Mouse (Mus musculus) embryonic facial prominence, embryonic 13.5 days (tissue): ENCODE measurements around the gene Ccdc17. TPM values are rescaled to one million over a fixed set of nuclear protein-coding genes. Genes with fewer than 3 reads are reported as not detected.

Source experiments
- ATAC-seq: fragments of 200-750 bp; cut with Nextera tagmentation; 2 replicates; pipeline ENCODE4 v1.8.0; 2017; ENCODE audit warnings: low read depth; ENCODE audit not compliant: insufficient number of reproducible peaks, insufficient read depth, low FRiP score, low TSS enrichment
- H3K27ac ChIP-seq: fragments of 300-500 bp; sonication (generic); 2 replicates; pipeline ENCODE4 v1.5.1; 2015; ENCODE audit warnings: moderate library complexity, mild to moderate bottlenecking, inconsistent platforms
- H3K27me3 ChIP-seq: fragments of 300-500 bp; sonication (generic); 2 replicates; pipeline ENCODE4 v1.6.1; 2015; ENCODE audit warnings: mild to moderate bottlenecking, inconsistent platforms
- H3K36me3 ChIP-seq: fragments of 300-500 bp; sonication (generic); 2 replicates; pipeline ENCODE4 v1.6.1; 2015; ENCODE audit warnings: mild to moderate bottlenecking, inconsistent platforms
- H3K4me1 ChIP-seq: fragments of 300-500 bp; sonication (generic); 2 replicates; pipeline ENCODE4 v1.6.1; 2015; ENCODE audit warnings: inconsistent platforms
- H3K4me2 ChIP-seq: fragments of 300-500 bp; sonication (generic); 2 replicates; pipeline ENCODE4 v1.6.1; 2015; ENCODE audit warnings: moderate library complexity, mild to moderate bottlenecking, inconsistent platforms
- H3K4me3 ChIP-seq: fragments of 300-500 bp; sonication (generic); 2 replicates; pipeline ENCODE4 v1.5.1; 2015; ENCODE audit warnings: mild to moderate bottlenecking, inconsistent platforms
- H3K9ac ChIP-seq: fragments of 300-500 bp; sonication (generic); 2 replicates; pipeline ENCODE4 v1.6.1; 2015; ENCODE audit warnings: mild to moderate bottlenecking, inconsistent platforms
- H3K9me3 ChIP-seq: fragments of 300-500 bp; sonication (generic); 2 replicates; pipeline ENCODE4 v1.6.1; 2016; ENCODE audit warnings: inconsistent platforms
- WGBS: fragments of 180-500 bp; shearing (Covaris S2); methylation state at CpG from one replicate; pipeline ENCODE4 v1.1.7; 2015; ENCODE audit warnings: mixed read lengths; 5-methylcytosine and 5-hydroxymethylcytosine counted together
- polyA plus RNA-seq: library from polyadenylated mRNA; unstranded; fragments of >200 nt; fragmentation: Nextera tagmentation; extraction: Ambion mirVana; gene quantifications from 2 replicates; pipeline ENCODE4 v1.2.1, GENCODE M21; 2015

The Ccdc17 gene
- 3.1 and 5.0 TPM in 2 replicates for polyA plus RNA-seq

DNA sequence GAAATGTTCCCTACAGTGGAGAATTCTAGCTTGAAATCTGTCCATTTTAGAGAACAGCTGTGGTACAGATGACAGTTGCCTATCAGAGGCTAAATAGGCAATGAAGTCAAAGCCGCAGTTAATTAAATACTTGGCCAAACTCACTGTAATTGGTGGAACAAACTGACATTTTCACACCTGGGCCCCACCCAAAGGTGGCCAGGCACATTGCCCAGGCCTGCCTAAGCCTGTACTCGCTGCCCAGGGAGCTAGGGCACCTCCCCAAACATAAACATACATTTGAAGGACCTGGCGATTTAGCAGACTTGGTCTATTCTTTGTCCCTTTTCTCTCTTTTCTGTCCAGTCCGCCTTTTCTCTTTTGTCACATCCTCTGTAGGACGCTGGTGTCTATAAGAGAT, at the start of gene Ccdc17:
TSS of gene Ccdc17 (plus strand) at position 276 of the 400 bp plus-strand sequence.
- Histone ChIP-seq H3K4me1 (peaks cover 21% of the 10 kb centered on the region), H3K27ac (peak within 1 kb of the TSS; percentile 52), H3K36me3 (peaks cover 51% of the 10 kb centered on the region), H3K27me3 (no peaks in the 10 kb centered on the region), H3K4me2 (peak within 1 kb of the TSS; percentile 84), H3K9me3 (no peaks in the 10 kb centered on the region), H3K9ac (peak within 1 kb of the TSS; percentile 74), H3K4me3 (peak within 1 kb of the TSS; percentile 61)
- WGBS: 33% methylated on average over 5 of the region's 5 CpGs
- ATAC-seq: no peak

DNA sequence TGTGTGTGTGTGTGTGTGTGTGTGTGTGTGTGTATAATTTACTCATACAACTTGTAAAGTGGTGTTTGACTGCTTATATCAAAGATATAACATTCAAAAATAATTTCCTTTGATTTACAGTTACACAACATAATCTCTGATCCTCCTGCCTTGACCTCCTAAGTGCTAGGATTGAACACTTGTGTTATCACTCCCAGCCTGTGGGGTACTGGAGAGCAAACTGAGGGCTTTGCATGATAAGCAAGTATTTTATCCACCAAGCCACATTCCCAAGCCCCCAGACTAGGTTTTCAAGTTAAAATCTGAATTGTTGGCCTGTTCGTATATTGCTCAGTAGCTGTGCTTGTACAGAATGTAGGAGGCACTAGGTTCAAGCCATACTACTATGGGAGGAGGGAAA, 46.0 kb upstream of the Ccdc17 start:
- no peak overlapping the region for H3K9ac ChIP-seq
- no peak overlapping the region for H3K4me2 ChIP-seq
- 81% methylated on average over 1 of the region's 1 CpGs for WGBS
- ATAC-seq: no peak
- no peaks in the 10 kb centered on the region for H3K27me3 ChIP-seq
- no peaks in the 10 kb centered on the region for H3K9me3 ChIP-seq
- H3K27ac ChIP-seq: no peak overlapping the region
- H3K36me3 ChIP-seq: peaks cover 13% of the 10 kb centered on the region
- no peak overlapping the region for H3K4me3 ChIP-seq
- H3K4me1 ChIP-seq: no peaks in the 10 kb centered on the region

DNA sequence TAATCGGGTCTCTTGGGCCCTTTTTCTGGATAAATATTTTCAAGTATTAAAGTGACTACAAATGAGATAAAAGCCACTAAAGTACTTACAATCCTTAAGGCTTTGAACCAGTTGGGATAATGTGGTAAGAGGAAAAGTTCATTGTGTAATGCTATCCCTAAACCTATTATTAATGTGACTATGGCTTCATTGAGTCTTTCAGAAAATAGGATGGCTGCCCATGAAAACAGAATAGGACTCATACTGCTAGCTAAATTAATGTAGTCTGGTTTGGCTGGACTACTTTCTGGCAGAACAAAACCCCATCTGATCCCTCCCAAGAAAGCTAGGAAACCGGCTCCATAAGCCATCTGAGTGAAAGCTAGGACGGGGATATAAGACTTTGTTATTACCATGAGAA, 43.4 kb upstream of the Ccdc17 start:
- Histone ChIP-seq H3K36me3 (peaks cover 13% of the 10 kb centered on the region), H3K9ac (no peak overlapping the region), H3K9me3 (no peaks in the 10 kb centered on the region), H3K4me2 (no peak overlapping the region), H3K4me3 (no peak overlapping the region), H3K27ac (no peak overlapping the region), H3K4me1 (no peaks in the 10 kb centered on the region), H3K27me3 (no peaks in the 10 kb centered on the region)
- WGBS: 84% methylated on average over 3 of the region's 3 CpGs
- ATAC-seq: no peak

DNA sequence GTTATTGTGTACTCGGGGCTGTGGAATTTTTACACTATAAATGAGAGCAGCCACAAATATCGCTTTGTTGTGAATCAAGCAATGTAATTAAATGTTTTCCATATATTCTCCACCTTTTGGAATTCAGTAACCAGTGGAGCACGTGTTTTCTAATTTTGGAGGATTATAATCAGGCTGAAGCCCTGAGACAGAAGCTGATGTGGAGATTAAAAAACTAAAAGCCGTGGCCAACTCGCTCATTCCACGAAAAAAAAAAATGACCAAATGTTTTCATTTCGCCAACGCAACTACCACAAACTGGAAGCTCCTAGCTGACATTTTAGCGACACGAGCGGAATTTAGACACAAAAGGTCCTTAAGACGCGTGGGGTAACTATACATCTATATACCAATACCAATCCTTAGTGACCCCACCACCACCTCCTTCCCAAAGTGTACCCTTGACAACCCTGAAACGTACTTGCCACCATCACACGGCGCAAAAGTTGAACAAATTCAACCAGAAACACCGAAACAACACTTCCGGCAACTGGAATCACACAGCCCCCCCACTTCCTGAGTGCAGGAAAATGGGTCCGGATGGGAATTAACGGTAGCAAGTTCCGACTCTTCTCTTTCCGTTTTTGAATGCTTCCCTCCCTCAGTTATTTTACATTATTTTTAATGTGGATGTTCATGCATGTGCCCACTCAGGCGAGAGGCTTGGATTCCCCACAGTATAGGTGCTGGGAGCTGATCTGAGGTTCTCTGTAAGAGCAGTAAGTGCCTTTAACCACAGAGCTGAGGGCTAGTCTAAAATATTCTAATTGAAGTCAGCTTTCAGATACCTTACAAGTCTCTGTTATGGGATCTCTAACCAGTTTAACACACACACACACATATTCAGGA, 40.8 kb upstream of the Ccdc17 start, which contains the start of gene Tmem69:
TSS of gene Tmem69 (minus strand) at position 524 of the 888 bp plus-strand sequence.
- H3K4me1 ChIP-seq: 0 out of 2 replicates have a peak, but pooled peaks cover 3% of the 10 kb centered on the region
- no peaks in the 10 kb centered on the region for H3K27me3 ChIP-seq
- 2% methylated on average over 23 of the region's 23 CpGs for WGBS
- peak within 1 kb of the TSS; percentile 81 for H3K4me2 ChIP-seq
- H3K9ac ChIP-seq: peak within 1 kb of the TSS; percentile 94
- peak within 1 kb of the TSS; percentile 93 for H3K27ac ChIP-seq
- peak within 1 kb of the TSS; percentile 91 for H3K4me3 ChIP-seq
- H3K36me3 ChIP-seq: peaks cover 13% of the 10 kb centered on the region
- H3K9me3 ChIP-seq: no peaks in the 10 kb centered on the region
- ATAC-seq: no peak

DNA sequence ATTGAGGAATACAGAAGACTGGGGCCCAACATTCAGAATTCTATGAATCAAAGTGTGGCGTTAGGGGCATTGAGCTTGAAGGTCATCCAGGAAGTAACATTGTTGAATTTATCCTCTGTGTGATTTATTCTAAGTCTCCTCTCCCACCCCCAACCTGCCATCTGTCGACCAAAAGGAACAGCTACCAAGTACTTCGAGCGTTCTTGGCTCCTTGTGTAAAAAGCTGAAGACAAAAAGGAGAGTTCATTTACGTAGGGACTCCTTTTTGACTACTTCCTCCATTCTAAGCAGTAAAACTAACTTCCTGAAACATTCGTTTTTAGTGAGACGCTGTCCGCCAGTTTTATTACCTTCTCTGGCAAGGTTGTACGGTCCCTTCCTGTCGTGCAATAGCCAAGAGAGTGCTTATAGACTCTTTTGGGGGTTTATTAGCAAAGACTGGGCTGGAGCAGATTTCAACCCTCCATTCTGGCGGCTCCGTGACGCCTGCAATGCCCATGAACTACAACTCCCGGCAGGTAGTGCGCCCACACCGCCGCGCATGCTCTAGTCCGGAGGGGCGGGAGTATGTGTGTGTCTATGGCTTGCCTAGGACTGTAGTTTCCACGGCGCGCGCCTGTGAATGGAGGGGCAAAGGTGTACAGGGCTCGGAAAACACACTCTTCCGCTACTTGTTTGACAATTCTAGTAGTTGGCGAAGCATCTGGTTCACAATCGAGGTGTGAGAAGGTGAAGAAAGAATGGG, 39.7 kb upstream of the Ccdc17 start:
- H3K27ac ChIP-seq: peak overlapping the region; percentile 93
- peak; percentile 96 for ATAC-seq
- no peaks in the 10 kb centered on the region for H3K9me3 ChIP-seq
- H3K4me3 ChIP-seq: peak overlapping the region; percentile 91
- H3K36me3 ChIP-seq: peaks cover 13% of the 10 kb centered on the region
- H3K4me2 ChIP-seq: peak overlapping the region; percentile 81
- H3K9ac ChIP-seq: peak overlapping the region; percentile 94
- WGBS: under 1% methylated on average over 28 of the region's 28 CpGs
- no peaks in the 10 kb centered on the region for H3K27me3 ChIP-seq
- 0 out of 2 replicates have a peak, but pooled peaks cover 3% of the 10 kb centered on the region for H3K4me1 ChIP-seq

DNA sequence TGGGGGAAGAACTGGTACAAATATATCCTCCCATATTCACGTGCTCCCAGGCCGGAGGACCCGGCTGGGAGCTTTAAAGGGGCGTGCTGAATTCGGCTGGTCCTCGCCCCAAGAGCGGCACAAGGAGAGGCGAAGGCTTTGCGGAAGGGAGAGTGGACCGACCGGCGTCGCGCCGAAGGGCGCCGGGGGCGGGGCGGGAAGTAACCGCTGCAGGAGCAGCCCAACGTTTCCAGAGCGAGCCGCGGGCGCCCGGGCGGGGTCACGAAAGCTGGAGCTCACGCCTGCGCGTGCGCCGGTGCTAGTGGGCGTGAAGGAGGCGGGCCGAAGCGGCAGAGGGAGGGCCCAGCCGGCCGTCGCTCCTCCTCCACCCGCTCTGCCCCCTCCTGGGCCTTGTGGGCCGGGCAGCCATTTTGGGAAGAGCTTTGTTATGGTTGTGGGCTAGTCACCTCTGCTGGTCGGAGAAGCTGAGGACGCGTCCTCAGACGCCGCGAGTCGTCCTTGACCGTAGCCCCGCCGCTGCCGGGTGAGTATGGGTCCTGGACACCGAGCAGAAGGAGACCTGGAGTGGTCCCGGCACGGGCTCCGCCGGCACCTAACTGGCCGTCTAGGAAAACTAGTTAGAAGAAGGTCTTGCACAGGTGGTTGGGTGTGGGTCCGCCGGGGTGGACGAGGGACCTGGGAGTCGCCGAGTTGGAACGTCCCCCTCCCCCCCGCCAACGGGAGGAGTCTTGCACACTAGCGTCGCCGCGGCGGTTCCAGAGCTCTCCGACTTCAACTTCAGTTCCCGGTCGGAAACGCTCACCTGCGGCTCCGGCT, 38.9 kb upstream of the Ccdc17 start, which contains the start of gene Gpbp1l1:
TSS of gene Gpbp1l1 (plus strand) at position 353 of the 816 bp plus-strand sequence.
- Histone ChIP-seq H3K9me3 (no peaks in the 10 kb centered on the region), H3K36me3 (peaks cover 13% of the 10 kb centered on the region), H3K9ac (peak within 1 kb of the TSS; percentile 94), H3K4me3 (peak within 1 kb of the TSS; percentile 91), H3K27me3 (no peaks in the 10 kb centered on the region), H3K4me1 (0 out of 2 replicates have a peak, but pooled peaks cover 3% of the 10 kb centered on the region), H3K27ac (peak within 1 kb of the TSS; percentile 93), H3K4me2 (peak within 1 kb of the TSS; percentile 81)
- ATAC-seq: peak; percentile 94
- under 1% methylated on average over 78 of the region's 78 CpGs for WGBS

DNA sequence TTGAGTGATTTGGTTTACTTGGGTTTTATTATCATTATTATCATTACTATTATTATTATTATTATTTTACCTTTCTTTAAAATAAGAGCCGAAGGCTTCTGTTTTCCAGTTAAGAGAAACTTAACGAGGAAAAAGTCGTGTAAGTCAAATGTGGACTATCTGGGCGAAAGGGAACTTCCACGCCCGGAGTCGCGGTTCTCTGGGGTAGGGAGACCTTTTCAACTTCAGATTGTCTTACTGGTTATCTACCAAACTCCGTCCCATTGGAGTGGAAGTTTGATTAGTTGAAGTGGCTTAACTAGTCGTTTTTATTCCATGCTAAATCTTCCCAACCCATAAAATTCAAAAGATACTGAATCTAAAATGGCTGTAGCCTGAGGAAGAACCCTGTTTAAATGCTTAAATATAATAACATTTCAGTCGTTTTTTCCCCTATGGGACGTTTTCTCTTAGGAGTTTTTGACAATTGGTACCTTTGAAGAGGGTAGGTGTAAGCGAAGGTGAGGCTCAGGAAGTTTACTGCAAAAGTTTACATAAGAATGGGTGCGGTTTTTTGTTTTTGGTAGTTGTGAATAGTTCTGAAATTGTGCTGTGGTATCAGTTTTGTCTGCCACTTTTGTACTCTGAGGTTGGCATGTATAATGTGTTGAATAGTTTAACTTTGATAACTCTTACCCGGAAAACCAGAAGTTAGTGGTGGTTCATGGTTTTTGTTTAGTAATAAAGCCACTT, 38.1 kb upstream of the Ccdc17 start:
- Histone ChIP-seq H3K9me3 (no peaks in the 10 kb centered on the region), H3K27ac (peak overlapping the region; percentile 93), H3K4me2 (peak overlapping the region; percentile 81), H3K4me1 (0 out of 2 replicates have a peak, but pooled peaks cover 3% of the 10 kb centered on the region), H3K27me3 (no peaks in the 10 kb centered on the region), H3K9ac (peak overlapping the region; percentile 94), H3K4me3 (peak overlapping the region; percentile 91), H3K36me3 (peaks cover 8% of the 10 kb centered on the region)
- 4% methylated on average over 15 of the region's 15 CpGs for WGBS
- ATAC-seq: no peak

DNA sequence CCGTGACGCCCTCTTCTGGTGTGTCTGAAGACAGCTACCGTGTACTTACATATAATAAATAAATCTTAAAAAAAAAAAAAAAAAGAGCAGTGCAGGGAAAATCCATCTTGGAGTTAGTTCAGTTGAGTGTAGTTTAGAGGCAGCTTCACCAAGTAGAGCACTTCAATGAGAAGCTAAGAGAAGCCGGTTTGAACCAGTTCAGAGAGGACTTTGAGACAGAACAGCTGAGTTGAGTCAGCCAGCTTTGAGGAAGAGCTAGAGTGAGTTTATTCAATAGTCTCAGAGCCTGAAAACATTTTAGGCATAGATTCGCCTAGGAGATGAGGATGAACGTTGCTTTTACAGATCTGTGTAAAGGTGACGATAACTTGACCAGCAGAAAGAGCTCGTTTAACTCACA, 661 bp upstream of the Ccdc17 start:
- H3K4me3 ChIP-seq: no peak overlapping the region
- no peak overlapping the region for H3K4me2 ChIP-seq
- peaks cover 51% of the 10 kb centered on the region for H3K36me3 ChIP-seq
- no peak overlapping the region for H3K27ac ChIP-seq
- WGBS: 82% methylated on average over 8 of the region's 8 CpGs
- H3K9me3 ChIP-seq: no peaks in the 10 kb centered on the region
- ATAC-seq: no peak
- H3K4me1 ChIP-seq: peaks cover 21% of the 10 kb centered on the region
- no peaks in the 10 kb centered on the region for H3K27me3 ChIP-seq
- H3K9ac ChIP-seq: no peak overlapping the region

DNA sequence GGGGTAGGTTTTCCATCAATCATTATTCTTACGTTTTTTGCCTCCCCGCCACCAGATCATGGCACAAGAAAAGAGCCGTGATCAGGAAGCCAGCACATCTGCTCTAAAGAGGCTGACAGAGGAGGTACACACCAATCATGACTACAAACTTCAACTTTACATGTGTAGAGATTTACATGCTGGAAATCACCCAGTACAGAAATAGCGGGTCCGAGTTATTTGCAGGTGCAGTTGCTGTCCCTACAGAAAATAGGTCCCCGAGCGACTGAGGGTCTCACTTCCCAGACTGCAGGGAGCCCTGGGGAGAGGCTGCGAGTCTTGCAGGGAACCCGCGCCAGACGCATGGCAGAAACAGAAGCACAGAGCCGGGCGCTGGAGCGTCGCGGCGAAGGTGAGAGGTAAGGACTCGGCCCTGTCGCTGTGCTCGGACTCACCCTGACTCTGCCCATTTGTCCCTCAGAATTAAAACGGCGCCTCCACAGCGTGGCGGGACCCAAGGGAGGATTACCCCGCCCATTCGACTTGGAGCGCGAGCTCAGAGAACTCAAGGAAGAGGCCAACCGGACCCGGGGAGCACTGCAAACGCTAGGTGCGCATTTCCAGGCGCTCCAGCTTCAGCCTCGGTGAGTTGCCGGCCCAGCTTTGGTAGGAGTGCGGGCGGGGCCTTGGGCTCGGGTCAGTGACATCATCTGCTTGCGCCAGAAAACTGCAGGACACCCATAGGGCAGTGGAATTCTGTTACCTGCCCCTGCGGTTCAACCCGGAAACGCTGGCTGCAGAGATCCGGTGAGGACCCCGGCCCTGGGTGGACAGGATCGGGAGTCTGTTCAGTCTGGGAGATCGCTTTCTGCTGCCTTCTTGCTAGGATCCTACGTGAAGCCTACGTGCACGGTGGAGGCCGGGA, 776 bp downstream of the Ccdc17 start:
- Histone ChIP-seq H3K9ac (peak overlapping the region; percentile 74), H3K9me3 (no peaks in the 10 kb centered on the region), H3K36me3 (peaks cover 51% of the 10 kb centered on the region), H3K4me2 (peak overlapping the region; percentile 84), H3K4me3 (peak overlapping the region; percentile 61), H3K27me3 (no peaks in the 10 kb centered on the region), H3K27ac (peak overlapping the region; percentile 52), H3K4me1 (peaks cover 21% of the 10 kb centered on the region)
- under 1% methylated on average over 50 of the region's 50 CpGs for WGBS
- ATAC-seq: peak; percentile 90

DNA sequence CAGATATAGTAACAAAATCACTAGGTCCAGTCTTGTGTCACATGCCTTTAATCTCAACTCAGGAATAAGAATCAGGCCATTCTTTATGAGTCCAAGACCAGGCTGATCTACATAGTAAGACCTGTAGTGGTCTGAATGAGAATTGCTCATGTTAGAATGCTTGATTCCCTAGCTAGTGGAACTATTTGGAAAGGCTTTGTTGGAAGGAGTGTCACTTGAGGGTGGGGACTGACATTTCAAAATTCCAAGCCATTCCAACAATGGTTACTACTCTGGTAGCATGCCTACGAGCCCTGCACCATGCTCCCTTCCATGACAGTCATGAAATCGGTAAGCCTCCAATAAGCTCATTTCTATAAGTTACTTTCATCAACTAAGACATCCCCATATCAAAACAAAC, 16.2 kb downstream of the Ccdc17 start:
- ATAC-seq: no peak

More for the DNA sequence above, 16.2 kb downstream of the Ccdc17 start:
- WGBS: 92% methylated on average over 2 of the region's 2 CpGs
- Histone ChIP-seq H3K4me3 (no peak overlapping the region), H3K4me2 (no peak overlapping the region), H3K27ac (no peak overlapping the region), H3K9me3 (no peaks in the 10 kb centered on the region), H3K9ac (no peak overlapping the region), H3K36me3 (peaks cover 79% of the 10 kb centered on the region), H3K4me1 (no peaks in the 10 kb centered on the region), H3K27me3 (no peaks in the 10 kb centered on the region)
